Mouse (Mus musculus) embryonic fibroblast, embryonic 13.5 days (primary cell): Measurements from ENCODE around the gene Rad51b. TPM values are rescaled to one million over a fixed set of nuclear protein-coding genes. Genes with fewer than 3 reads are reported as not detected.

Experiments used
- H3K27ac ChIP-seq: 2 replicates; pipeline ENCODE4 v1.5.1; 2012; ENCODE audit warnings: low read length, control low read depth, inconsistent platforms; ENCODE audit not compliant: insufficient read depth
- H3K4me1 ChIP-seq: 2 replicates; pipeline ENCODE4 v1.6.1; 2011; ENCODE audit warnings: low read length; ENCODE audit not compliant: control insufficient read depth, insufficient read depth
- H3K4me3 ChIP-seq: 2 replicates; pipeline ENCODE4 v1.5.1; 2011; ENCODE audit warnings: mild to moderate bottlenecking, control low read depth, low read length; ENCODE audit not compliant: insufficient read depth
- CTCF ChIP-seq: IDR thresholded peaks from 2 replicates; pipeline ENCODE4 v1.5.1; 2011; ENCODE audit warnings: mild to moderate bottlenecking, control low read depth, low read length, moderate library complexity, borderline replicate concordance; ENCODE audit not compliant: insufficient read depth
- POLR2A ChIP-seq: IDR thresholded peaks from 2 replicates; pipeline ENCODE4 v1.6.1; 2011; ENCODE audit warnings: low read depth, mild to moderate bottlenecking, control low read depth, low read length, moderate library complexity
- polyA plus RNA-seq: library from polyadenylated mRNA; stranded (reverse); fragments of >200 nt; gene quantifications from 2 replicates; pipeline ENCODE4 v1.2.4, GENCODE M21; 2011; ENCODE audit warnings: low read depth; ENCODE audit not compliant: missing spikeins, insufficient read length

Rad51b gene
- polyA plus RNA-seq, 1 experiment: 4.0 TPM

DNA sequence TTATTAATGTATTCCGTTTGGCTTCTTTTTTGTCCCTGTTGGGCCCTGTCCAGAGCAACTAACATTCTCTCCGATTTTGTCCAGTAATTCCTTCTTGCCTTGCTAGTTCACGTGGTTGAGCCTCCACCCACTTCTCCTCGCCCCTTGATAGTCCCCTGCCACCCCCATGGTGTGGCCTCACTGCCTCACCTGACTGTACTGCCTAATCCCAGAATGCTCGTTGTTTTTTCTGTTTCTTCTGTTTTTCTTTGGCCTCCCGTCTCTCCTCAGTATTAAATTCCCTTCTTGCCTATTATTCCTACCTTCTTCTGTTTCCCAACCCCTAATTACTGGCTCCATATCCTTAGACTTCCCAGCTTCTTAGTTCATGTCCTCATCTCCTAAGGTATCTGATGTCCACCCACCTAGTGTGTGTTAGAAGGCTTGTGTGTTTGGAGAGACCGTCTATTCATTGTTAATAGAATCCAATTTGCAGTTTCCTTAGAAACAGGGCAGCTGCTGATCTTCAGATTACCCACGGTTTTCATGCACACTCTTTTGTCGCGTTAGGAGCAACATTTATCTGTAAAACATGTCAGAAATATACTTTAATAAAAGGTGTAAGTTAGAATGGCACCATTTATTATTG, 233.3 kb downstream of the Rad51b start:
- H3K4me1 ChIP-seq: peaks cover 10% of the 10 kb centered on the region
- no peak for TF ChIP-seq CTCF
- TF ChIP-seq POLR2A: no peak
- no peak overlapping the region; the same call in 1 of the 2 replicates for H3K27ac ChIP-seq
- no peak overlapping the region for H3K4me3 ChIP-seq

GRCm38 (mm10) chr12:79531809-79532798, 235.0 kb downstream of the Rad51b start:
- H3K27ac ChIP-seq: peak overlapping the region; percentile 39
- TF ChIP-seq POLR2A (no peak), CTCF (no peak)
- peaks cover 10% of the 10 kb centered on the region for H3K4me1 ChIP-seq
- no peak overlapping the region for H3K4me3 ChIP-seq

- Histone ChIP-seq H3K4me1 (peaks cover 10% of the 10 kb centered on the region), H3K27ac (no peak overlapping the region), H3K4me3 (no peak overlapping the region)
- TF ChIP-seq CTCF (no peak), POLR2A (no peak)
These were observed 237.7 kb downstream of the Rad51b start for GRCm38 (mm10) chr12:79534778-79535177.

GRCm38 (mm10) chr12:79535532-79536437, 238.7 kb downstream of the Rad51b start:
- peaks cover 10% of the 10 kb centered on the region for H3K4me1 ChIP-seq
- TF ChIP-seq POLR2A (no peak), CTCF (no peak)
- H3K4me3 ChIP-seq: no peak overlapping the region
- H3K27ac ChIP-seq: no peak overlapping the region

GRCm38 (mm10) chr12:79540176-79540575, 243.1 kb downstream of the Rad51b start:
- Histone ChIP-seq H3K27ac (no peak overlapping the region), H3K4me1 (no peaks in the 10 kb centered on the region), H3K4me3 (no peak overlapping the region)
- TF ChIP-seq POLR2A (no peak), CTCF (no peak)

DNA sequence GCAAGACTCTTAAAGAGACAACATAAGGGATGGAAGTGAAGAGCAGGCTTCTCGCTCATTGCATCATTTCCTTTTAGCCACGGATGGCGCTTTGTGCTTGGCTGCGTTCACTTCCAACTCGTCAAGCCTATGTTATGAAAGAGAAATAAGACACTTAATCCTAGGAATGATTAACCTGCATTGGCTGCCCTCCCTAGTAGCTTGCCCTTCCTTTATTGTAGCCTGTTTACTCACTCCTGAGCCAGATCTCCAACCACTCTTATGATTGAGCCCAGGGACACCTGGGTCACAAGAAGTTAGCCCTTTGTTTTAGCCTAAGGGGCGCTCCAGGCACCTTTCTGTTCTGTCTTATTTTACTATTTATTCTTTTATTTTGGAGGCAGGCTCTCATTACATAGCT, 244.5 kb downstream of the Rad51b start:
- no peak overlapping the region for H3K4me3 ChIP-seq
- H3K4me1 ChIP-seq: no peaks in the 10 kb centered on the region
- TF ChIP-seq POLR2A: no peak
- no peak for TF ChIP-seq CTCF
- H3K27ac ChIP-seq: no peak overlapping the region

DNA sequence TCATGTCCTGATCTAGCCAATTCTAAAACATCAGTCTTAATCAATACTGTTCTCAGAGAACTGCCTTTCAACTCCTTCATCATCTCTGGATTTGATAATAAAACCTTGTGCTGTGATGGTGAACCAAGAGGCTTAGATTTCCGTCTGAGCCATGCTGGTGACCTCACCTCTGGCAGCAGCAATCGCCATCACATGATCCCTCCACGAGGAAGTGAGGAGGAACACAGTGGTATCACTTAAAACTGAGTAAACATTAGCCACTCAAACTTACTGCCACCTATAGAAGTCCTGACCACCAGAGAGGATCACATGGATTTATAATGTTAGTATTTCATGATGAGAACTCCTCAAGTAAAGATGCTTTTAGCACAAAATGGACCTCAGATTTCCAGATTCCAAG, 248.0 kb downstream of the Rad51b start:
- TF ChIP-seq CTCF: no peak
- no peak for TF ChIP-seq POLR2A
- Histone ChIP-seq H3K27ac (no peak overlapping the region), H3K4me3 (no peak overlapping the region), H3K4me1 (peaks cover 4% of the 10 kb centered on the region; the same call in 1 of the 2 replicates)

DNA sequence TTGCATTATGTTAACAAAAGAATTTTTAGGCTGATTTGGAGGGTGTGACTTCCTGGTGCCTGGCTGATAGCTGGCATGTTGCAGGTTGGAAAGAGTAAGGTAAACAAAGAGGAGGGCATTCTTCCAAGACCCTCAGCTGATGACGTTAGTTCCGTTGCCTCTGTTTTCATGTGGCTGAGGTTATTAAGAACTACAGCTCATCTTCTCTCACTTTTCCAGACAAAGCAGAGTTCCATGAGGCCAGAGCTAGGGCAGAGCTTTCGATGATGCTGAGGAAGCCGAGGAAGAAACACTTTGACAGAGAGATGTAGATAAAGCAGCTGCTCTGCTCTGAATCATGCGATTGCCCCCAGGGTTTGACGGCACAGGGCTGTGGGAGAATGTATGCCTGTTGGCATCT, 250.5 kb downstream of the Rad51b start:
- Histone ChIP-seq H3K27ac (no peak overlapping the region), H3K4me3 (no peak overlapping the region), H3K4me1 (peaks cover 9% of the 10 kb centered on the region)
- TF ChIP-seq POLR2A (no peak), CTCF (no peak)

DNA sequence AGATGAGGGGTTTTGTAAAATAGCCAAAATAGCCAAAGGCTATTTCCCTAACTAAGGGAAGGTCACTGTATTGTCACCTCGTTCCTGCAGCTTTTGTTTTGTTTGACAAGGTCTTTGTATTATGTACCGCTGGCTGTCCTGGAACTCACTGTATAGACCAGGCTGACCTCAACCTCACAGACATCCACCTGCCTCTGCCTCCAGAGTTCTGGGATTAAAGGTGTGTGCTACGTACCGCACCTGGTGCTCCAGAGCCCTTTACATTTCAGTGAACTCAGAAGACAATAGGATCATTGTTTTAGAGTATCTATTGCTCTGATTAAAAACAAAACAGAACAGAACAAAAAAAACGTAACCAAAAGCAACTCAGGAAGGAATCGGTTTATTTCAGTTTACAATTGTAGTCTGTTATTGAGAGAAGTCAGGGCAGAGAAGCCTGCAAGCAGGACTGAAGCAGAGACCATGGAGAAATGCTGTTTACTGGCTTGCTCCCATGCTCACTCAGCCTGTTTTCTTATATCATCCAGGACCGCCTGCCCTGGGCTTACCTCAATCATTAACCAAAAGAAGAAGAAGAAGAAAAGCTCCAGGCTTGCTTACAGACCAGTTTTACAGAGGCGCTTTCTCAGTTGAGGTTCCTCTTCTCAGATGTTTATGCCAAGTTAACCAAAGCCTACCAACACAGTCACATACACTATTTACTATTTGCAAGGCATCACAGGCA, 251.7 kb downstream of the Rad51b start:
- Histone ChIP-seq H3K4me3 (no peak overlapping the region), H3K4me1 (peaks cover 13% of the 10 kb centered on the region), H3K27ac (no peak overlapping the region)
- TF ChIP-seq POLR2A (no peak), CTCF (no peak)
